Mouse (Mus musculus) kidney, embryonic 16.5 days (tissue): ENCODE results near the gene Exosc5. TPM values are rescaled to one million over a fixed set of nuclear protein-coding genes. Genes with fewer than 3 reads are reported as not detected.
A peak's percentile ranks its signal among the peaks of the same experiment; 100 is the strongest.

Experiments used
- ATAC-seq: fragments of 200-750 bp; cut with Nextera tagmentation; 2 replicates; pipeline ENCODE4 v1.8.0; 2017; ENCODE audit warnings: moderate TSS enrichment; ENCODE audit not compliant: low FRiP score, low TSS enrichment
- H3K27ac ChIP-seq: fragments of 300-500 bp; sonication (generic); 2 replicates; pipeline ENCODE4 v1.5.1; 2014; ENCODE audit warnings: low read length
- H3K27me3 ChIP-seq: fragments of 300-500 bp; sonication (generic); 2 replicates; pipeline ENCODE4 v1.6.1; 2014; ENCODE audit warnings: low read length, control low read depth, mixed read lengths; ENCODE audit not compliant: insufficient read depth
- H3K36me3 ChIP-seq: fragments of 300-500 bp; sonication (generic); 2 replicates; pipeline ENCODE4 v1.6.1; 2014; ENCODE audit warnings: low read length, control low read depth, mixed read lengths; ENCODE audit not compliant: insufficient read depth
- H3K4me1 ChIP-seq: fragments of 300-500 bp; sonication (generic); 2 replicates; pipeline ENCODE4 v1.6.1; 2014; ENCODE audit warnings: low read length, control low read depth, mixed read lengths; ENCODE audit not compliant: insufficient read depth
- H3K4me2 ChIP-seq: fragments of 300-500 bp; sonication (generic); replicated peaks from 2 replicates; pipeline ENCODE4 v1.6.1; 2014; ENCODE audit warnings: low read depth, low read length
- H3K4me3 ChIP-seq: fragments of 300-500 bp; sonication (generic); 2 replicates; pipeline ENCODE4 v1.5.1; 2014; ENCODE audit warnings: mild to moderate bottlenecking, low read length
- H3K9ac ChIP-seq: fragments of 300-500 bp; sonication (generic); replicated peaks from 2 replicates; pipeline ENCODE4 v1.6.1; 2014; ENCODE audit warnings: low read length
- H3K9me3 ChIP-seq: fragments of 300-500 bp; sonication (generic); 2 replicates; pipeline ENCODE4 v1.6.1; 2016; ENCODE audit warnings: low read length, control low read depth
- WGBS: fragments of 180-500 bp; shearing (Covaris S2); extraction: QIAGEN DNeasy Blood & Tissue Kit; methylation state at CpG from one replicate; pipeline ENCODE4 v1.1.7; 2014; 5-methylcytosine and 5-hydroxymethylcytosine counted together
- polyA plus RNA-seq: library from polyadenylated mRNA; unstranded; fragments of >200 nt; fragmentation: Nextera tagmentation; extraction: Ambion mirVana; gene quantifications from 2 replicates; pipeline ENCODE4 v1.2.1, GENCODE M21; 2015

Exosc5 gene
- polyA plus RNA-seq, 1 experiment from 2014 or later, result 90.0 TPM

DNA sequence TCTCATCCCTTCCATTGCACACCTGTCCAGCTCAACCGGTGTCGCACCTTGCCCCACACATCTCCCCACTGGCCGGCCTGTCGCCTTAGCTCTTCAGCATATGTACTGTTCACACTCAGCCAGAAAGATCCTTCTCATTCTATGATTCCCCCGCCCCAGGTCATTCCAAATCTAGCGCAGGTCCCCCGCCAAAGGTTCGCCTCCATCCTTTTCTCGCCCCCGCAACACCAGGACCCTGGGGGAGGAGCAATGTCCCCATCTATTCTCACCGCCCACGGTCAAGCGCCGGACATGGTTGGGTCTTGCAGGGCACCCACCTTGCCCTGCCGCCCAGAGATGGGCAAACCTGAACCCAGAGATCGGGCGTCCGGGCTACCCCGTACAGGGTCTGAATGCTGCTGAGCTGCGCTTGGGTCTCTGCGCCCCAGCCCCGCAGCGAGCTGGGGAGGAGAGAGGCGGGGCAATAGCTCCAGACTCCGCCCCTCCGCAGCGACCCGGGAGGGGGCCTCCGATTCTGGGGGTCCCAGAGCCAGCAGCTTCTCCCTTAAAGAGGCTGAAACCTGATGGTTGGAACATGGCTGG is 15.8 kb downstream of the Exosc5 start, which contains the start of gene Tmem91:
Gene Tmem91, minus strand, starts transcription at position 448 of the 582 bp plus-strand sequence.
- Histone ChIP-seq H3K9ac (peak within 1 kb of the TSS; percentile 58), H3K36me3 (no peaks in the 10 kb centered on the region), H3K27ac (no peak within 1 kb of the TSS), H3K27me3 (peaks cover 36% of the 10 kb centered on the region), H3K4me3 (peak within 1 kb of the TSS; percentile 46), H3K4me1 (peaks cover 8% of the 10 kb centered on the region), H3K4me2 (peak within 1 kb of the TSS; percentile 68), H3K9me3 (no peaks in the 10 kb centered on the region)
- 2% methylated on average over 29 of the region's 29 CpGs for WGBS
- ATAC-seq, result peak; percentile 73; the same call in 1 of the 2 replicates

DNA sequence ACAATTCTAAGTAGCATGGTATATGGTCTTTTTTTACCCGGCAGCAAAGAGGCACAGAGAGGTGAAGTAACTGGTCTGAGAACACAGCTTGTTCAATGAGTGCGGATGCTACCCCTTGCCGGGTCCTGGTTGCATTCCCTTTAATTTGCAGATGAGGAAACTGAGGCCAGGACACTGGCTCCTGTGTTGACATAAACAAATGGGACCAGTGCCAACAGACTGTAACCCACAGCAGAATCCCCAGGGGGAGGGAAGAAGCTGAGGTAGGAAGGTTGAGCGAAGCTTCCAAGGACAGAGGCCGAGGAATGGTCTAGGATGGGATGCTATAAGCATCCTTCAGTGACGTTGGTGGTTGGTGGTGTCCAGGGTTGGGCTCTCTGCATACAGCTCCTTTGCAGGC is 16.4 kb downstream of the Exosc5 start:
- Histone ChIP-seq H3K4me3 (peak overlapping the region; percentile 46), H3K4me2 (peak overlapping the region; percentile 68; the same call in 1 of the 2 replicates), H3K4me1 (peaks cover 13% of the 10 kb centered on the region), H3K36me3 (no peaks in the 10 kb centered on the region), H3K27ac (no peak overlapping the region), H3K9me3 (no peaks in the 10 kb centered on the region), H3K27me3 (peaks cover 36% of the 10 kb centered on the region), H3K9ac (no peak overlapping the region)
- 35% methylated on average over 6 of the region's 6 CpGs for WGBS
- no peak for ATAC-seq

DNA sequence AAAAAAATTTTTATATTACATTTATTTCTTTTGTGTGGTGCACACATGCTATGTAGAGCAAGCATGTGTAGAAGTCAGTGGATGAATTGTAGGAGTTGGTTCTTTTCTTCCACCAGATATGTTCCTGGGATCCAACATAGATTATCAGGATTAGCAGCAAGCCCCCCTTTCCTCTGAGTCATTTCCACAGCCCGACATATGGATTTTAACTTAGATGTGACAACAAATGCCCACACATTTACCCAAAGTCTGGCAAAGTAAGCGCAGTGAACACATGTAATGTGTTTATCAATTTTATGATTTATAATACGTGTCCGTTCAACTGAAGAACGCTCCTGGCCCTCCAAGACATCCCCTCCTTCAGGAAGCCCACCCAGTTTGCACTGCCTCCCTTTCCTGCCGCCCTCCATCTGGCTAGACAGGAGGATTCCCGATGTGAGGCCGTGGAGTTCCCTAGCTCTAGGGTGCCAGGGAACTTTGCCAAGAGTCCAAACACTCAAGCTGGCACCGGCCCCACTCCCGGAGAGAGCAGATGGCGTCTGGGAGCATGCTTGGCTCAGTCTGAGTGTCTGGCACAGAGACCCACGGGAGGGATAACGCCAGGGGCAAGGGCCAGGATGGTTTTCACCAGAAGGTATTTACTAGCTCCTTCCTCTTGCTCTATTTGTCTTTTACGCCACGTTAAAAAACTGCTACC is 17.3 kb downstream of the Exosc5 start:
- no peak overlapping the region for H3K9ac ChIP-seq
- ATAC-seq, result no peak
- peaks cover 36% of the 10 kb centered on the region for H3K27me3 ChIP-seq
- no peaks in the 10 kb centered on the region for H3K36me3 ChIP-seq
- 72% methylated on average over 15 of the region's 15 CpGs for WGBS
- no peak overlapping the region for H3K4me2 ChIP-seq
- peaks cover 16% of the 10 kb centered on the region for H3K4me1 ChIP-seq
- no peak overlapping the region for H3K27ac ChIP-seq
- H3K4me3 ChIP-seq, result no peak overlapping the region
- no peaks in the 10 kb centered on the region for H3K9me3 ChIP-seq

DNA sequence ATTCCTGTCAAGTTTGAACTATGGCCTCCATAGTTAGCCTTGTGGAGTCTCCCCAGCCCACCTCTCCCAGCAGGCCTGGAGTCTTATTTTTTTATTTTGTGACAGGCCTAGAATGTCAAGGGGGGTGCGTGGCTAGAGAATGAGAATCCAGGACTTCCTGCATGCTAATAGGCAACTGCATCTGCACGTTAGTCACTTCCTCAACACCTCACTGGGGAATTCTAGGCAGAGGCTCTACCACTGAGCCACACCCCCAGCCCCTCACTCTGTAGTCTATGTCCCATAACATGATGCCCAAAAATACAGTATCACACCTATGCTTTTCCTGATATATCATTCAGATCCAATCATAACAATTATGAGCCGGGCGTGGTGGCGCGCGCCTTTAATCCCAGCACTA is 18.0 kb downstream of the Exosc5 start:
- no peaks in the 10 kb centered on the region for H3K9me3 ChIP-seq
- peaks cover 17% of the 10 kb centered on the region for H3K4me1 ChIP-seq
- no peak overlapping the region for H3K9ac ChIP-seq
- H3K36me3 ChIP-seq, result no peaks in the 10 kb centered on the region
- H3K27me3 ChIP-seq, result peaks cover 36% of the 10 kb centered on the region
- no peak overlapping the region for H3K27ac ChIP-seq
- no peak overlapping the region for H3K4me2 ChIP-seq
- H3K4me3 ChIP-seq, result no peak overlapping the region
- ATAC-seq, result no peak
- WGBS, result 89% methylated on average over 7 of the region's 7 CpGs

DNA sequence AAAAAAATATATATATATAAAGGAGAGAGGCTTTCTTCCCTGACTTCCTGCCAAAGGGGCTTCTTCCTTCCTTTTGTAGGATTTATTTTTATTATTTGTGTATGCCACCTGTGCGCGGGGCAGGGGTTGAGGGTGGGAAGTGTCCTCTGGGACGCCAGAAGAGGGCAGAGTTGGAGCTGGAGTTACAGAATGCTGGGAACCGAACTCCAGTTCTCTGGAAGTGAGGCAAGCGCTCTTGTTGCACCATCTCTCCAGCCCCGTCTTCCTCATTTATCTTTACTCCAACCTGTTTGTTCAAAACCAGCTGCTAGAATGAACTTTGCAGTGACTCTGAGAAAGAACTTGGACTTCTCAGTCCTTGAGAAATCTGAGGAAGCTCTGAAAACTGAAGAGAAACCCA is 21.0 kb downstream of the Exosc5 start:
- no peaks in the 10 kb centered on the region for H3K9me3 ChIP-seq
- peak overlapping the region; percentile 57 for H3K4me3 ChIP-seq
- H3K27me3 ChIP-seq, result peaks cover 21% of the 10 kb centered on the region
- H3K9ac ChIP-seq, result peak overlapping the region; percentile 64
- H3K4me2 ChIP-seq, result peak overlapping the region; percentile 64
- no peak for ATAC-seq
- peaks cover 14% of the 10 kb centered on the region for H3K4me1 ChIP-seq
- no peaks in the 10 kb centered on the region for H3K36me3 ChIP-seq
- no peak overlapping the region for H3K27ac ChIP-seq
- WGBS, result 11% methylated on average over 6 of the region's 6 CpGs

DNA sequence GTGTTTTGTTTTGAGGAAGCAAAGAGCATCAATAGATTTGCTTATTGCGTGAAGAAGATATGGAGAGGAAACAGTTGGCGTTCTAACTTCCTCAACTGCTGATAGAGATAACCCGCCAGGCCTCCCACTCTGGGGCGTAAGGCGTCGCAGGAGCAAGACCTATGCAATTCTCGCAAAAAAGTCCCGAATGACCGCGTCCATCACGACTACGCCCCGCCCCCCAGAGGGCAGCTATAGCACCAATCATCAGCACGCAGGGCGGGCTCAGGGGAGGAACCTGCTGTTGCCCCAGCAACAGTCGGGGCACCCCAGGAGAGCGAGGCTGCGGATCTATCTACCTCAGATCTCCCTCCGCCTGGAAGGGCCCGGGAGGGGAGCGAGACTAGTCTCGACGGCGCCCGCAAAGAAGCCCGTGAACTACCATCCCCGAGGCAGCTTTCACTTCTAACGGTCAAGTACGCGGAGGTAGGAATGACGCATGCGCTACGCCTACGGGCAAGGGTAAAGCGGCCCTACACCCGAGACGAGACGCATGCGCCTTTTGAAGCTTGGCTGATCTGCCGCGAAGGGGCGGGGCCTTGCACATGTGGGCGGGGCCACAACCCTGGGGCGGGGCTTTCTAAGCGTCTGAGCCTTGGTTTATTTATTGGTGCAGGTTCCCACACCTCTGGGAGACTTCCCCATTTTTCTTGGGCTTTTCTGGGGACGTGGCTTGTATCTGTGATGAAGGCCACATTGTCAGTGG is 21.7 kb downstream of the Exosc5 start, which contains the start of gene B9d2:
Gene B9d2, plus strand, starts transcription at position 267 of the 745 bp plus-strand sequence.
- WGBS, result under 1% methylated on average over 46 of the region's 46 CpGs
- peaks cover 11% of the 10 kb centered on the region for H3K4me1 ChIP-seq
- H3K4me3 ChIP-seq, result peak within 1 kb of the TSS; percentile 57
- H3K27me3 ChIP-seq, result peaks cover 15% of the 10 kb centered on the region
- H3K36me3 ChIP-seq, result no peaks in the 10 kb centered on the region
- H3K9ac ChIP-seq, result peak within 1 kb of the TSS; percentile 64
- peak within 1 kb of the TSS; percentile 87 for H3K27ac ChIP-seq
- H3K9me3 ChIP-seq, result no peaks in the 10 kb centered on the region
- peak within 1 kb of the TSS; percentile 64 for H3K4me2 ChIP-seq
- peak; percentile 97 for ATAC-seq

DNA sequence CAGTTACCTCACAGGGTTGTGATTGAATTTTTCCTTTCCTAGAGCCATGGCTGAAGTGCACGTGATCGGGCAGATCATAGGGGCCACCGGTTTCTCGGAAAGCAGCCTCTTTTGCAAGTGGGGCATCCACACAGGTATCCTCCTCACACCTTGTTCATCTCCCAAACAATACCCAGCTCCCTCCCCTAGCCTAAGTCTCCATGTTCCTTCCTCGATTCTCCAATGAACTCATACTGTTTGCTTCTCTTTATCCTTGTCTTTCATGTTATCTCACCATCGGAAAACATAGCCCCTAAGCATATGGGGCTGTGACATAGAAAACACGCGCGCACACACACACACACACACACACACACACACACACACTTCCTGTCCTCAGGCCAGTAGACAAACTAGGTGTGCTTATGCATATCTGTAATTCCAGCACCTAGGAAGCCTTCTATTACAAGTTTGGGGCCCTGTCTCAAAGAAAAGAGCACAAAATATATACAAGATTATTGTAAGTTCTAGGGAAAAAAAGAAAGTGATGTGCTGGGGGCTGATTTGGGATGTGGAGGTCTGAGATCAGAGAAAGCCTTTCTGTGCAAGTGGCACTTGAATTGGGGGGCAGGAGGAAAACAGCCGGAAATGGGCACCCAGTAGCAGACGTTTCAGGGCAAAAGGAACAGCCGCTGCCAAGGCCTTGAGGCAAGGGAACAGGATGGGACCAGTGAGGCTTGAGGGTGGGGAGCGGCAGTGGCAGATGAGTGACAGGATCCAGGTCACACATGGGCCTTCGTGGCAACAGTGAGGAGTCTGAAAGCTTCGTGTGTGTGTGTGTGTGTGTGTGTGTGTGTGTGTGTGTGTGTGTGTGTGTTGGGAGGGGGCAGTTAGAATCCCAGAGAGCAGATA is 22.6 kb downstream of the Exosc5 start:
- H3K36me3 ChIP-seq, result no peaks in the 10 kb centered on the region
- H3K9ac ChIP-seq, result no peak overlapping the region
- no peak for ATAC-seq
- no peak overlapping the region for H3K27ac ChIP-seq
- 60% methylated on average over 15 of the region's 15 CpGs for WGBS
- peaks cover 20% of the 10 kb centered on the region for H3K4me1 ChIP-seq
- peak overlapping the region; percentile 64 for H3K4me2 ChIP-seq
- no peaks in the 10 kb centered on the region for H3K9me3 ChIP-seq
- H3K27me3 ChIP-seq, result peaks cover 8% of the 10 kb centered on the region; the same call in 1 of the 2 replicates
- peak overlapping the region; percentile 57 for H3K4me3 ChIP-seq

DNA sequence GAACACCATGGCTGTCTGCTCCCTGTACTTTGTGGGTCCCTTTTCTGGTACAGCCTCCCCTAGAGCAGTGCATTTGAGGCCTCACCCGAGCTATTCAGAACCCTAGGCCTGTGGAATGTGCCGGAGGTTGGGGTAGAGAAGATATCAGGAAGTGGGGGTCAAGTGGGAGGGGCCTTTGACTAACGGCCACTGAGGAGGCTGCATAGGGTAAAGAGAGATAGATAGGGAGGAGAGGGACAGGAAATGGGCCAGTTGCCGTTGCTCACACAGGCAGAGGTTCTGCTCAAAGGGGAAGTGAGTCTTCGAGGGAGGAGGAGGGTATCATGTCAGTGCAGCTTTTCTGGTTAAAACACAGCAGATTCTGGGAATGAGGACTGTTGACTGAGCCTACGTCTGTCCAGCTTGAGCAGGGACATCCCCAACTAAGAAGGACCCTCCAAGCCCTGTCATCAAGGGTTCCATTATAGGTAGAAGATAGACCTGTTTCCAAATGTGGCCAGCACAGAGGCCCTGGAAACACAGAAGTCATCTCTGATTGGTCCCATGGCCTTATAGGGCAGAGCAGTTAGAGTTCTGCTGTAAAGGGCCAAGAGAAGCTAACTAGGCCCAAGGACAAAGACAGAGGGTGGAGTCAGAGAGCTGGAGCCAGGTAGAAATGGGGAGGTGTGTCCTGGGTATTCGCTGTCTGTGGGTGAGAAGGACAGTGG is 24.7 kb downstream of the Exosc5 start:
- 0 out of 2 replicates have a peak overlapping the region, but pooled peaks have one; percentile 25 for H3K27ac ChIP-seq
- peaks cover 32% of the 10 kb centered on the region for H3K4me1 ChIP-seq
- 60% methylated on average over 7 of the region's 7 CpGs for WGBS
- H3K4me3 ChIP-seq, result no peak overlapping the region
- H3K36me3 ChIP-seq, result no peaks in the 10 kb centered on the region
- no peak overlapping the region; the same call in 1 of the 2 replicates for H3K9ac ChIP-seq
- no peaks in the 10 kb centered on the region for H3K9me3 ChIP-seq
- ATAC-seq, result no peak
- peaks cover 12% of the 10 kb centered on the region for H3K27me3 ChIP-seq
- no peak overlapping the region for H3K4me2 ChIP-seq

DNA sequence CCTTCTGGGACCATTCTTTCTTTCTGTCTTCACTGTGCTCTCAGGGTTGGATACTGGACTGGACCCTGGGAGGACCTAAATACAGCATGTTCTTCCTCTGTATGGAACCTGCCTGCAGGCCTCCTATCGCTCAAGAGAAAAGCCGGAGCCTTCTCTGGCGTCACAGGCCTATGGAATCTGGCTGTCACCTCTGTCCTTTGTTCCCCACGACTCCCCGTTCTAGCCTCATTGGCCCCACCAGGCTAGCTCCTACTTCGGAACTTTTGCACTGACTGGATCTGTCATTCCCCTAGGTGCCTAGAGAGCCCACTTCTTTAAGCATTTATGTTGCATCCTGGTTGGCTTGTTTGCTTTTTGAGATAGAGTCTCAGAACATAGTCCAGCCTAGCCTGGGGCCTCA is 25.7 kb downstream of the Exosc5 start:
- H3K27me3 ChIP-seq, result peaks cover 16% of the 10 kb centered on the region
- H3K27ac ChIP-seq, result no peak overlapping the region
- no peak for ATAC-seq
- H3K4me1 ChIP-seq, result peaks cover 43% of the 10 kb centered on the region
- H3K4me3 ChIP-seq, result no peak overlapping the region
- H3K9ac ChIP-seq, result no peak overlapping the region
- H3K9me3 ChIP-seq, result no peaks in the 10 kb centered on the region
- WGBS, result 96% methylated on average over 6 of the region's 6 CpGs
- no peaks in the 10 kb centered on the region for H3K36me3 ChIP-seq
- H3K4me2 ChIP-seq, result no peak overlapping the region
